Mouse (Mus musculus): ENCODE results near the gene Gpr107. TPM values are rescaled to one million over a fixed set of nuclear protein-coding genes. Genes with fewer than 3 reads are reported as not detected.

The Gpr107 gene
- polyA plus RNA-seq, 1 experiment = 92.5 TPM

- no peak overlapping the region for H3K27ac ChIP-seq (ENCODE audit: insufficient read depth, low read length)
- 0 out of 2 replicates have a peak, but pooled peaks have one; percentile 9 for TF ChIP-seq POLR2A (IDR thresholded peaks at IDR 0.05; ENCODE audit: low read depth, low read length)
- no peak for TF ChIP-seq CTCF (IDR thresholded peaks at IDR 0.05; ENCODE audit: borderline replicate concordance, insufficient read depth, low read length)
- 0 out of 2 replicates have a peak, but pooled peaks cover 4% of the 10 kb centered on the region for H3K4me1 ChIP-seq (ENCODE audit: control insufficient read depth, insufficient read depth, low read length)
- H3K4me3 ChIP-seq (ENCODE audit: insufficient read depth, low read length) = no peak overlapping the region
Observed at GRCm38 (mm10) chr2:31143768-31144695, 8.1 kb upstream of the Gpr107 start.

- Histone ChIP-seq H3K4me3 (ENCODE audit: insufficient read depth, low read length) (no peak overlapping the region), H3K27ac (ENCODE audit: insufficient read depth, low read length) (no peak overlapping the region), H3K4me1 (ENCODE audit: control insufficient read depth, insufficient read depth, low read length) (0 out of 2 replicates have a peak, but pooled peaks cover 2% of the 10 kb centered on the region)
- TF ChIP-seq POLR2A (IDR thresholded peaks at IDR 0.05; ENCODE audit: low read depth, low read length) (no peak), CTCF (IDR thresholded peaks at IDR 0.05; ENCODE audit: borderline replicate concordance, insufficient read depth, low read length) (no peak)
Observed at GRCm38 (mm10) chr2:31144901-31145300, 7.2 kb upstream of the Gpr107 start.

GRCm38 (mm10) chr2:31147054-31147453 is 5.1 kb upstream of the Gpr107 start:
- H3K27ac ChIP-seq (ENCODE audit: insufficient read depth, low read length) = no peak overlapping the region
- no peaks in the 10 kb centered on the region for H3K4me1 ChIP-seq (ENCODE audit: control insufficient read depth, insufficient read depth, low read length)
- no peak for TF ChIP-seq POLR2A (IDR thresholded peaks at IDR 0.05; ENCODE audit: low read depth, low read length)
- TF ChIP-seq CTCF (IDR thresholded peaks at IDR 0.05; ENCODE audit: borderline replicate concordance, insufficient read depth, low read length) = no peak
- no peak overlapping the region for H3K4me3 ChIP-seq (ENCODE audit: insufficient read depth, low read length)

- no peak for TF ChIP-seq CTCF (IDR thresholded peaks at IDR 0.05; ENCODE audit: borderline replicate concordance, insufficient read depth, low read length)
- no peak for TF ChIP-seq POLR2A (IDR thresholded peaks at IDR 0.05; ENCODE audit: low read depth, low read length)
- H3K4me1 ChIP-seq (ENCODE audit: control insufficient read depth, insufficient read depth, low read length) = peaks cover 2% of the 10 kb centered on the region; the same call in 1 of the 2 replicates
- H3K27ac ChIP-seq (ENCODE audit: insufficient read depth, low read length) = no peak overlapping the region
- H3K4me3 ChIP-seq (ENCODE audit: insufficient read depth, low read length) = no peak overlapping the region
Observed at GRCm38 (mm10) chr2:31150762-31151161, 1.4 kb upstream of the Gpr107 start.

GRCm38 (mm10) chr2:31156846-31157245 is 4.7 kb downstream of the Gpr107 start:
- no peak overlapping the region for H3K27ac ChIP-seq (ENCODE audit: insufficient read depth, low read length)
- H3K4me1 ChIP-seq (ENCODE audit: control insufficient read depth, insufficient read depth, low read length) = peaks cover 2% of the 10 kb centered on the region; the same call in 1 of the 2 replicates
- H3K4me3 ChIP-seq (ENCODE audit: insufficient read depth, low read length) = no peak overlapping the region
- TF ChIP-seq CTCF (IDR thresholded peaks at IDR 0.05; ENCODE audit: borderline replicate concordance, insufficient read depth, low read length) (no peak), POLR2A (IDR thresholded peaks at IDR 0.05; ENCODE audit: low read depth, low read length) (no peak)

- Histone ChIP-seq H3K4me3 (ENCODE audit: insufficient read depth, low read length) (no peak overlapping the region), H3K27ac (ENCODE audit: insufficient read depth, low read length) (no peak overlapping the region), H3K4me1 (ENCODE audit: control insufficient read depth, insufficient read depth, low read length) (peaks cover 12% of the 10 kb centered on the region)
- TF ChIP-seq CTCF (IDR thresholded peaks at IDR 0.05; ENCODE audit: borderline replicate concordance, insufficient read depth, low read length) = no peak
Observed at GRCm38 (mm10) chr2:31160147-31160920, 8.2 kb downstream of the Gpr107 start.

- no peak for TF ChIP-seq CTCF (IDR thresholded peaks at IDR 0.05; ENCODE audit: borderline replicate concordance, insufficient read depth, low read length)
- Histone ChIP-seq H3K4me1 (ENCODE audit: control insufficient read depth, insufficient read depth, low read length) (peaks cover 14% of the 10 kb centered on the region), H3K4me3 (ENCODE audit: insufficient read depth, low read length) (no peak overlapping the region)
Observed at GRCm38 (mm10) chr2:31161620-31162019, 9.5 kb downstream of the Gpr107 start.

GRCm38 (mm10) chr2:31163361-31164118 is 11.4 kb downstream of the Gpr107 start:
- Histone ChIP-seq H3K27ac (ENCODE audit: insufficient read depth, low read length) (no peak overlapping the region), H3K4me1 (ENCODE audit: control insufficient read depth, insufficient read depth, low read length) (peaks cover 14% of the 10 kb centered on the region), H3K4me3 (ENCODE audit: insufficient read depth, low read length) (no peak overlapping the region)
- TF ChIP-seq POLR2A (IDR thresholded peaks at IDR 0.05; ENCODE audit: low read depth, low read length) (no peak), CTCF (IDR thresholded peaks at IDR 0.05; ENCODE audit: borderline replicate concordance, insufficient read depth, low read length) (no peak)

More at GRCm38 (mm10) chr2:31161620-31162019, 9.5 kb downstream of the Gpr107 start:
- H3K27ac ChIP-seq (ENCODE audit: insufficient read depth, low read length) = no peak overlapping the region

- Histone ChIP-seq H3K4me3 (ENCODE audit: insufficient read depth, low read length) (no peak overlapping the region), H3K4me1 (ENCODE audit: control insufficient read depth, insufficient read depth, low read length) (peaks cover 14% of the 10 kb centered on the region), H3K27ac (ENCODE audit: insufficient read depth, low read length) (peak overlapping the region; percentile 4; the same call in 1 of the 2 replicates)
- TF ChIP-seq POLR2A (IDR thresholded peaks at IDR 0.05; ENCODE audit: low read depth, low read length) (no peak), CTCF (IDR thresholded peaks at IDR 0.05; ENCODE audit: borderline replicate concordance, insufficient read depth, low read length) (no peak)
Observed at GRCm38 (mm10) chr2:31164841-31165455, 12.8 kb downstream of the Gpr107 start.
